Mouse (Mus musculus) liver, adult 2 months (tissue): ENCODE measurements around the gene Prr14. TPM values are rescaled to one million over a fixed set of nuclear protein-coding genes. Genes with fewer than 3 reads are reported as not detected.
"Not testable (repeated sequence)": the region's sequence is repeated elsewhere in the genome, so short reads cannot be mapped to it uniquely, and the experiment has no call there.

Experiments
- DNase-seq: peaks from one replicate; pipeline ENCODE4 v3.0.0-alpha.2; 2011; ENCODE audit warnings: low read depth, low spot score; ENCODE audit errors: extremely low read depth
- H3K27ac ChIP-seq: fragments of 200-500 bp; replicated peaks from 2 replicates; pipeline ENCODE4 v1.5.1; 2012; ENCODE audit warnings: low read depth, mild to moderate bottlenecking, control low read depth, inconsistent platforms, low read length; ENCODE audit not compliant: insufficient read depth
- H3K27me3 ChIP-seq: fragments of 200-500 bp; 2 replicates; pipeline ENCODE4 v1.6.1; 2012; ENCODE audit warnings: mild to moderate bottlenecking, moderate library complexity, low read length, inconsistent platforms; ENCODE audit not compliant: control insufficient read depth, insufficient read depth
- H3K36me3 ChIP-seq: fragments of 200-500 bp; 2 replicates; pipeline ENCODE4 v1.6.1; 2012; ENCODE audit warnings: low read length, inconsistent platforms; ENCODE audit not compliant: control insufficient read depth, insufficient read depth
- H3K4me1 ChIP-seq: fragments of 200-500 bp; 2 replicates; pipeline ENCODE4 v1.6.1; 2011; ENCODE audit warnings: low read length; ENCODE audit not compliant: control insufficient read depth, insufficient read depth
- H3K4me3 ChIP-seq: fragments of 200-500 bp; 2 replicates; pipeline ENCODE4 v1.5.1; 2011; ENCODE audit warnings: low read depth, mild to moderate bottlenecking, control low read depth, low read length, moderate library complexity; ENCODE audit not compliant: insufficient read depth
- H3K79me2 ChIP-seq: fragments of 200-500 bp; 2 replicates; pipeline ENCODE4 v1.6.1; 2012; ENCODE audit warnings: inconsistent platforms, mild to moderate bottlenecking, low read length, moderate library complexity; ENCODE audit not compliant: control insufficient read depth, insufficient read depth
- H3K9ac ChIP-seq: fragments of 200-500 bp; 2 replicates; pipeline ENCODE4 v1.6.1; 2012; ENCODE audit warnings: low read depth, mild to moderate bottlenecking, control low read depth, inconsistent platforms, low read length
- CTCF ChIP-seq: fragments of 200-500 bp; IDR thresholded peaks from 2 replicates; pipeline ENCODE4 v1.5.1; 2011; ENCODE audit warnings: low read depth, low read length, control low read depth
- POLR2A ChIP-seq: fragments of 200-500 bp; IDR thresholded peaks from 2 replicates; pipeline ENCODE4 v1.6.1; 2011; ENCODE audit warnings: low read length, control low read depth; ENCODE audit not compliant: insufficient read depth; ENCODE audit errors: extremely low read depth
- WGBS: fragments of 180-500 bp; shearing (Covaris S2); methylation state at CpG from one replicate; pipeline ENCODE4 v1.1.7; 2018; 5-methylcytosine and 5-hydroxymethylcytosine counted together
- polyA plus RNA-seq: library from polyadenylated mRNA; depleted of rRNA; stranded (reverse); fragments of >200 nt; gene quantifications from 2 replicates; pipeline ENCODE4 v1.2.3, GENCODE M21; 2012
- total RNA-seq: library from RNA; depleted of rRNA; stranded (reverse); fragments of >200 nt; gene quantifications from 2 replicates; pipeline ENCODE4 v1.2.3, GENCODE M21; 2014

Gene Prr14
- total and polyA plus RNA-seq, 2 experiments: 9.5 to 44.6 TPM

DNA sequence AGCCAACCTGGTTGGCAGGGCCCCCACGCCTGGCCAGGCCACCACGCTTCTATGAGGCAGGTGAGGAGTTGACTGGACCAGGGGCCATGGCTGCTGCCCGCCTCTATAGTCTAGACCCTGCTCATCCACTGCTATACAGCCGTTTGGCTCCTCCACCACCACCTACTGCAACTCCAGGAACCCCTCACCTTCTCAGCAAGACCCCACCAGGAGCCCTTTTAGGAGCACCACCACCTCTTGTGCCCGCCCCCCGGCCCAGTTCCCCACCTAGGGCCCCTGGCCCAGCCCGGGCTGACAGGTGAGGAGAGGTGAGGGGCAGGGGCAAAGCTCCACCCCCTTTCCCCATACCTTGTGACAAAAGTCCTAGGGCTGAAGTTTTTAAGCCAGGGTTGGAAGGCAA, 30.6 kb downstream of the Prr14 start:
- Histone ChIP-seq H3K27me3 (no peaks in the 10 kb centered on the region), H3K27ac (no peak overlapping the region), H3K4me1 (no peaks in the 10 kb centered on the region), H3K4me3 (no peak overlapping the region), H3K36me3 (peaks cover 59% of the 10 kb centered on the region), H3K79me2 (0 out of 2 replicates have a peak, but pooled peaks cover 2% of the 10 kb centered on the region), H3K9ac (no peak overlapping the region)
- no peak for DNase-seq
- TF ChIP-seq CTCF (no peak), POLR2A (no peak)
- WGBS: 98% methylated on average over 7 of the region's 7 CpGs

DNA sequence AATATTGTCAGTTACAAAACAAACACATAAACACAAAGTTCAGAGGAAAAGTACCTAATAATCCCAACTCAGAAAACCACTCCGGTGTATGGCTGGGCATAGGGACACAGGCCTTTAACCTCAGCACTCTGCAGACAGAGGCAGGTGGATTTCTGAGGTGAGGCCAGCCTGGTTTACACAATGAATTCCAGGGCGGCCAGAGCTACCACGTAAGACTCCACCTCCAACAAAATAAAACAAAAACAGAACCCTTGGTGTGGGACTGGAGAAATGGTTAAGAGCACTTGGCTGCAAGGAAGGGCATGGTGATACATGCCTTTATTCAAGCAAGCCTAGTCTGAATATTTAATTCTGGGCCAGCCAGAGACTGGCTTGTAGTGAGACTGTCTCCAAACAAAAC, 32.4 kb downstream of the Prr14 start:
- no peaks in the 10 kb centered on the region for H3K27me3 ChIP-seq
- 89% methylated on average over 3 of the region's 3 CpGs for WGBS
- DNase-seq: no peak
- H3K27ac ChIP-seq: no peak overlapping the region
- peaks cover 43% of the 10 kb centered on the region for H3K36me3 ChIP-seq
- H3K9ac ChIP-seq: no peak overlapping the region
- H3K4me3 ChIP-seq: no peak overlapping the region
- no peak for TF ChIP-seq POLR2A
- no peak for TF ChIP-seq CTCF
- no peaks in the 10 kb centered on the region for H3K4me1 ChIP-seq
- H3K79me2 ChIP-seq: no peaks in the 10 kb centered on the region

DNA sequence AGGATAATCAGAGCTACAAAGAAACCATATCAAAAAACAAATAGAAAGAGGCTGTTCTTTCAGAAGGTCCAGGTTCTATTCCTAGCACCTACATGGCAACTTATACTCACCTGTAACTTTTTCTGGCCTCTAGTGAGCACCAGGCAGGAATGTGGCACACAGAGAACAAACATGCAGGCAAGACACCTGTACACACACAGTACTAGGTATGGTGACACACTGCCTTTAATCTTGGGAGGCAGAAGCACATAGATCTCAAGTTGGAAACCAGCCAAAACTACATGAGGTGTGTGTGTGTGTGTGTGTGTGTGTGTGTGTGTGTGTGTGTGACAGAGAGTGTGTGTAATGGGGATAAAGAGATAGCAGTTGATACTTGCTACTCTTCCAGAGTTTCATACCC, 35.2 kb downstream of the Prr14 start:
- Histone ChIP-seq H3K4me1 (no peaks in the 10 kb centered on the region), H3K36me3 (peaks cover 20% of the 10 kb centered on the region; the same call in 1 of the 2 replicates), H3K9ac (no peak overlapping the region), H3K27ac (no peak overlapping the region), H3K79me2 (no peaks in the 10 kb centered on the region), H3K27me3 (no peaks in the 10 kb centered on the region), H3K4me3 (no peak overlapping the region)
- DNase-seq: no peak
- no peak for TF ChIP-seq POLR2A
- TF ChIP-seq CTCF: no peak

DNA sequence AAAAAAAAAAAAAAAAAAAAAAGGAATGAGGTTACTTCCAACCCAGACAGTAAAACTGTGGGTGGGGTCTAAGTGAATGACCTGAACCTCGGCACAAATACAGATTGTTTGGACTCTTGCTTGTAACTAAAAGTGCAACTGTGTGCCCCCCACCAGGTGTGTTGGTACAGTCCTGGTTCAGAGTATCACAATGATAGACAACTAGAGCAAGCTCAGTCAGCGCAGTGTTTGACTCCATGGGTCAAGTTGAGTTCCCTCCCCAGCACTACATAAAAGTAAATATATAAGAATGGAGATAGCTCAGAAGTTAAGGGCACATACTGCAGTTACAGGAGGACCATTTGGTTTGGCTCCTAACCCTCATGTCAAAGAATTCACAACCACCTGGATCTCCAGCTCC, 38.0 kb downstream of the Prr14 start:
- 32% methylated on average over 2 of the region's 2 CpGs for WGBS
- no peak overlapping the region for H3K27ac ChIP-seq
- H3K9ac ChIP-seq: no peak overlapping the region
- no peak for DNase-seq
- H3K4me1 ChIP-seq: no peaks in the 10 kb centered on the region
- no peaks in the 10 kb centered on the region for H3K79me2 ChIP-seq
- H3K4me3 ChIP-seq: no peak overlapping the region
- H3K27me3 ChIP-seq: no peaks in the 10 kb centered on the region
- TF ChIP-seq POLR2A (no peak), CTCF (no peak)
- no peaks in the 10 kb centered on the region; the same call in 1 of the 2 replicates for H3K36me3 ChIP-seq

DNA sequence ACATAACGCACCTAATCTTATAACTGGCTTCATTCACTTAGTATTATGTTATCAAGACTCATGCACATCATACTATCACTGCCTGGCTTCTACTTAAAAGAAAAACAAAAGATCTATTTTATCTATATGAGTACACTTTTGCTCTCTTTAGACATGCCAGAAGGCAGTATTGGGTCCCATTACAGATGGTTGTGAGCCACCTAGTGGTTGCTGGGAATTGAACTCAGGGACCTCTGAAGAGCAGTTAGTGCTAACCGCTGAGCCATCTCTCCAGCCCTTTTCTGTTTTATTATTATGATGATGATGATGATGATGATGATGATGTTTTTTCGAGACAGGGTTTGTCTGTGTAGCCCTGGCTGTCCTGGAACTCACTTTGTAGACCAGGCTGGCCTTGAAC, 39.0 kb downstream of the Prr14 start:
- no peaks in the 10 kb centered on the region; the same call in 1 of the 2 replicates for H3K36me3 ChIP-seq
- H3K79me2 ChIP-seq: no peaks in the 10 kb centered on the region
- no peak overlapping the region for H3K4me3 ChIP-seq
- no peaks in the 10 kb centered on the region for H3K4me1 ChIP-seq
- 52% methylated on average over 3 of the region's 3 CpGs for WGBS
- H3K27ac ChIP-seq: no peak overlapping the region
- DNase-seq: peak; percentile 43
- no peak for TF ChIP-seq POLR2A
- peak; percentile 49 for TF ChIP-seq CTCF
- H3K27me3 ChIP-seq: no peaks in the 10 kb centered on the region
- H3K9ac ChIP-seq: no peak overlapping the region

DNA sequence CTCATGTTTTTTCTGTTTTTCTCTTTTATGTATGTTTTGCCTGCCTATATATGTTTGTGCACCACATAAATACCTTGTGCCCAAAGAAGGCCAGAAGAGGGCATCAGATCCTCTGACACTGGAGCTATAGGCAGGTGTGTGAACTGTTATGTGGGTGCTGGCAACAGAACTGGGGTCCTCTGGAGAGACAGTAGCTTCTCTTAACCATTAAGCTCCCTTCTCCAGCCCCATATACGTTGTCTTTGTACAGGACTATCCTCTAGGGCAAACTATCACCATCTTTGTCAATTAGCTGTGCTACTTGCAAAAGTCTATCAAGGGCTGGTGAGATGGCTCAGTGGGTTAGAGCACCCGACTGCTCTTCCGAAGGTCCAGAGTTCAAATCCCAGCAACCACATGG, 48.9 kb downstream of the Prr14 start:
- TF ChIP-seq CTCF (no peak), POLR2A (no peak)
- Histone ChIP-seq H3K27me3 (no peaks in the 10 kb centered on the region), H3K4me3 (no peak overlapping the region), H3K79me2 (peaks cover 3% of the 10 kb centered on the region; the same call in 1 of the 2 replicates), H3K9ac (no peak overlapping the region), H3K4me1 (peaks cover 2% of the 10 kb centered on the region), H3K36me3 (no peaks in the 10 kb centered on the region), H3K27ac (no peak overlapping the region)
- DNase-seq: no peak
- 99% methylated on average over 3 of the region's 3 CpGs for WGBS

DNA sequence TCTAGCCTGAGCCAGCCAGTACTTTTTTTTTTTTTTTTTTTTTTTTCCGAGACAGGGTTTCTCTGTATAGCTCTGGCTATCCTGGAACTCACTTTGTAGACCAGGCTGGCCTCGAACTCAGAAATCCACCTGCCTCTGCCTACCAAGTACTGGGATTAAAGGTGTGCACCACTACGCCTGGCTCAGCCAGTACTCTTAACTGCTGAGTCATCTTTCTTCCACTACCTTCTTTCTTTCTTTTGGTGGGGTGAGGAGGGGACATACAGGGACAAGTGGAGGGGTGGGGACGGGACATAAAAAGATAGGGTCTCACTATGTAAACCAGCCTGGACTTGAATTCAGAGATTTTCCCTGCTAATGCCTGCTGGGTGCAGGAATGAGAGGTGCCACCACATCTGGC, 50.4 kb downstream of the Prr14 start:
- not testable (repeated sequence) for DNase-seq, H3K4me3 ChIP-seq, H3K9ac ChIP-seq, H3K79me2 ChIP-seq, H3K4me1 ChIP-seq, H3K36me3 ChIP-seq, H3K27ac ChIP-seq, H3K27me3 ChIP-seq
- 86% methylated on average over 4 of the region's 4 CpGs for WGBS
